Mouse (Mus musculus) cerebellum, adult 11 months (tissue): ENCODE data around the gene Scn11a.

Source experiments
- DNase-seq: peaks from one replicate; pipeline ENCODE4 v3.0.0; 2022

Gene Scn11a

GRCm38 (mm10) chr9:119825297-119825696 is at the start of gene Scn11a:
TSS of gene Scn11a (minus strand) at chr9:119825456.
- DNase-seq = no peak

GRCm38 (mm10) chr9:119854170-119854569 is 28.9 kb upstream of the Scn11a start:
- no peak for DNase-seq

DNA sequence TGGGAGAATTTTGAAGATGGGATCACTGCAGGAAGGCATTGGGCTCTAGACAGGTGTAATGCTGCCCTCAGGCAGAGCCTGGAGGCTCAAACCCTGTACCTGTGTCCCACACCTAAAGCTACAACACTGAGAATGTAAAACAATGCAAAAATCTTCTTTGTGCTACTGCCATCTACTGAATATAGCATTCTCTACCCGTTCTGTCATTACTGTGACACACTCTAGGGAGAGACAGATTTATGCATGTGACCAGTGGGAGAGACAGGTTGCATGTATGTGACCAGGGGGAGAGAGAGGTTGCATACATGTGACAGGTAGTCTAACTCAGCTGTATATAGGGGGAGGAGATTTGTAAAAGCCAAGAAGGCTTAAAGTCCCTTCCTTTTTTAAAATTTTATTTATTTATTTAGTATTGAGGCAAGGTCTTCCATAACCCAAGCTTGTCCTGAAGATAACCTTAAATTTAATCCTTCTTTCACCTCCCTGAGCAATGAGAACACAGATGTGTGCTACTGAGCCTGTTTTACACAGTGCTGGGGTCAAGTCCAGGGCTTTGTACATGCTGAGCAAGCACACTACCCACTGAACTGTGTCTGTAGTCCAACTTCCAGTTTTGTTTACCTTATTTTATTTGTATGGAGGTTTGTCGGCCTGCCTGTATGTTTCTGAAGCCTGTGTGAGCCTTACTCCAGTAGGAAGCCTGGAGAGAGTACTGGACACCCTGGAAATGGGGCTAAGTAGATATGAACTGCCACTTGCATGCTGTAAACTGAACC is 28.0 kb upstream of the Scn11a start:
- no peak for DNase-seq

GRCm38 (mm10) chr9:119852347-119853030 is 27.2 kb upstream of the Scn11a start:
- no peak for DNase-seq

- DNase-seq = no peak
Observed at GRCm38 (mm10) chr9:119849214-119849613, 24.0 kb upstream of the Scn11a start.

- DNase-seq = no peak
Observed at GRCm38 (mm10) chr9:119848671-119849070, 23.4 kb upstream of the Scn11a start.

GRCm38 (mm10) chr9:119847187-119847586 is 21.9 kb upstream of the Scn11a start:
- no peak for DNase-seq

DNA sequence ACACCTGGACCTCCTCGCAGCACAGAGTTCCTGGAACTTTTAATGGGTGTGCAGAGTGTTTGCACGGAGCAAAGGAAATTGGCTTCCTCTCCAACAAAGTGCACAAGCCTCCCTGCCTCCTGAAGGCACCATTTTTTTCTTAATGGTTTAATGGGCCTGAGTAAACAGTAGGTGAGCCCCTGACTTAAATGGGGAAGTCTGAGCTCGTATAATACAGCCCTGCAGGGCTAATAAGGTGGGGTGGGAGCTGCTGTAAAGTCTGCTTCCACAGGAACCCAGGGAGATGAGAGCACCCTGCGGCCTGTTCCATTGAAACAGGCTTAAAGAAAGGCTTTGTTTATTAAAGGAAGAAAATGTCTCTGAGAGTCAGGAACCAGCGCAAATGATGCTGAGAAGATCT is 19.5 kb upstream of the Scn11a start:
- no peak for DNase-seq

- no peak for DNase-seq
Observed at GRCm38 (mm10) chr9:119843549-119843948, 18.3 kb upstream of the Scn11a start.

- DNase-seq = no peak
Observed at GRCm38 (mm10) chr9:119842541-119843169, 17.4 kb upstream of the Scn11a start.

DNA sequence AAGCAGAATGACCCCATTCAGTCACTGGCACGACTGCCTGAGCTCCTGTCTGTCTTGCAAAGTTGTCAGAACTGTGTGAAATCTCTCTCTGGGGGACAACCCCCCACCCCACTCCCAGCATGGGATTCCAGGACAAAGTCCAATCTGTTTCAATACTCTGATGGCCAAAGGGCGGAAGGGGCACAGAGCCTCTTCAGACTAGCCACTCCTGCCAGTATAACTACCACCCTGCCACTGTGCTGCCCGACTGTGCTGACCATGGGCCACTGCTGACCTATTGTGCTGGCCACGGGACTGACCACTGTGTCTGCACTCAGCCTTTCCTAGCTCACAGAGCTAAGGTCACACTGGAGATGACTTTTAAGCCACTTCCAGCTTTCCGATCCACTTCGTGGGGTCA is 16.8 kb upstream of the Scn11a start:
- no peak for DNase-seq

DNA sequence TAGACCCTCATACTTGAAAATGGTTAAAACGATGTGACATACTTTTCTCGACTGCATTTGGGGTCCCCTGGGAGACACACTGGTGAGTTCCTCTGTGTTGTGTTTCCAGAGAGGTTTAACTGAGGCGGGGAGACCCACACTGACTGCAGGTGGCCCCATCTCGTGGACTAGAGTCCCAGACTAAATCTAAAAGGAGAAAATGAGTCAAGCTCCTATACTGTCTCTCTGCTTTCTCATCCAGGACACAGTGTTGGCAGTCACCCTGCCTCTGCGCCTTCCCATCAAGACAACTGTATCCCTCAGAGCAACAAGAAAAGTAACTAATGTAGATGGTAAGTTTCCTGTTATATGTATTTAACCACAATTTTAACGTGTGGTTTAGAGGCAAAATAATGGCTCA is 15.9 kb upstream of the Scn11a start:
- DNase-seq = no peak

GRCm38 (mm10) chr9:119835581-119836125 is 10.4 kb upstream of the Scn11a start:
- no peak for DNase-seq

DNA sequence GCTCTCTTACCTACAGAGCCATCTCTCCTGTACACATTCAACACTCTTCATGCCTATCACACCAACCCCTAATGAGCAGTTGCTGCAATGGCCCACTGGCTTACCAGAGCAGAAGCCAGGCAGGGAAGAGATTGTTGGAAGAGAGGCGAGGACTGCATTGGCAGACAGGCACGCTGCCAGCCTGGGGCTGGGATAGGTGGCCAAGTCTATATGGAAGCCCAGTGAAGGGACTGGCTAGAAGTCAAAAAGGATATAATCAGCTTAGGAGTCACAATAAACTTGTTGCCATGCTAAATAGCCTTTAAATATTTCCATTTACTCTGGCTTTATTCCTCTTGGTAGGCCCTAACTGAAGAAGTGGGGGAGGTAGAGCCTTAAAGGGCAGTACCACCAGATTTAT is 5.7 kb upstream of the Scn11a start:
- no peak for DNase-seq

- DNase-seq = no peak
Observed at GRCm38 (mm10) chr9:119823722-119824121, 1.5 kb downstream of the Scn11a start.

DNA sequence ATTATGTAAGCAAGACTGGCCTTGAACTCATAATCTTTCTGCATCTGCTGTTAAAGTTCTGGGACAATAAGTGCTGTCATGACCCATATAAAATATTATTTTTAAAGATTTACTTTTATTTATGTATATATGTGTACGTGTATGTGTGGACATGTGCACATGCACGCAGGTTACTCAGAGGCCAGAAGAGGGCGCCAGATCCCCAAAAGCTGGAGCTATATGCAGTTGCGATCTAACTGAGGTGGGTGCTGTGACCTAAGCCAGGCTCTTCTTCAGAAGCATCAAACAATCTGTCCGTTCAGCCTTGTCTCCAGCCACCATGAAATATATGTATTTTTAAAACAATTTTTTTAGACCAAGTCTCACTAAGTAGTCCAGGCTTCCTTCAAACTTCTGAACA is 11.6 kb downstream of the Scn11a start:
- DNase-seq = no peak

- DNase-seq = no peak
Observed at GRCm38 (mm10) chr9:119806491-119806890, 18.8 kb downstream of the Scn11a start.

- no peak for DNase-seq
Observed at GRCm38 (mm10) chr9:119804501-119804847, 20.8 kb downstream of the Scn11a start.

DNA sequence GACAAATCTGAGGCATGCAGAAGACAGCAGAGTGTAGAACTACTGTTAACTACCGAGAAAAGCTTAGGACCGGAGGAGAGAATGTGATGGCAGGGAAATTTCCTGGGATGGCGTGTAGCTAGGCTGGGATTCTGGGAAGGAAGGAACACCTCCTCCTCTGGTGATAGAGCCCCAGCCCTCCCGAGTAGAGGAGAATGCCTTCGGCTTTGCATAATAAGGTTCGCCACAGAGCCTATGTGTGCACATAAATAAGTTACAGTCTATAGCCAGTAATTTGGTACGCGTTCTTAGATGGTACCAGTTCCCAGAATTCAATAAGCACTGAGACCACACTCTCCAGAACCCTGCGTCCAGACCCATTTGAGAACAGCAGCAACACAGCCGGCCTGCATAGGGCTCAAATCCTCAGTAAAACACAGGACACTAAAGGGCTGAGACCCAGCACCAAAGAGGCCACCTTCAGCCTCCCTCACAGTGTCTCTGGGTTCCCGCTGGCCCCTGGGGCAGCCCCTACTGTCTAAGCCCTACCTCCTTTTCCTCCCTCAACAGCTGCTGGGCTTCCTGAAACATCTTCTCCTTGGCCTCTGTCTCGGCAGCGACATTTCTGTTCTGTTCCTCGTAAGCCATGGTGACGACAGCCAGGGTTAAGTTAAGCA is 21.3 kb downstream of the Scn11a start:
- DNase-seq = no peak

- DNase-seq = no peak
Observed at GRCm38 (mm10) chr9:119803169-119803827, 22.0 kb downstream of the Scn11a start.

DNA sequence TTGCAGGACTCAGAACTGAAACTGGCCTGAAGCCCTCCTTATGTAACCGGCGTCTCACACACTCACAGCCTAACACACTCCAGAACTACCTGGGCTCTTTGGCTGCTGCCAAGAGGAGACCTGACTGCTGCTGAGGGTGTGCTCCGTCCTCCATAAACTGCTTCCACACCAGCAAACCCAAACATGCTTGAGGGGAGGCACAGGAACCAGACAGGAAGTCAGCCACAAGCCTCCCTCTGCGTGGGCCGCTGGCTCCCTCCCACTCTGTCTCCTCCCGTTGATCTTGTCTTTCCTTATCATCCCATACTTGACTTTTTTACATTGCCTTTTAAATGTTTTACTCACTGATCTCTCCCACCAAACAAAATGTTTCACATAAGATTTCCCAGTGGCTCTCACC is 23.8 kb downstream of the Scn11a start:
- no peak for DNase-seq

DNA sequence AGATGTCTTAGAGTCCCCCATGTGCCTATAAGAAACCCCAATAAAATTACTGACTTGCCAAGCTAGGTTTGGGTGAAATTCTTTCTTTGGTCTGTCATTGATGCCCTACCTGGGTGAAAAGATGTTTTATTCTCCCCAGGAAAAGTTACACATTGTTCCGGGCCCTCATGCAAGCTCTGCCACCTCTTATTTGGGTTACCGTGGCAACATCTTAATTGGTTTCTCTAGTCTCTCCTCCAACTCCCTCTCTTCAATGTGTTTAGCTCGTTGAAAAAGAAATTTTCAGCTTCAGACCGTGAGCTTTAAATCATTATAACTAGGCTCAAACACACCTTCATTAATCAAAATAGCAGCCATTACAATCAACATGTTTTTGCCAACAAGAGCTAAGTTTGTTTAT is 28.5 kb downstream of the Scn11a start:
- DNase-seq = no peak
